In the genomic region with DNA sequence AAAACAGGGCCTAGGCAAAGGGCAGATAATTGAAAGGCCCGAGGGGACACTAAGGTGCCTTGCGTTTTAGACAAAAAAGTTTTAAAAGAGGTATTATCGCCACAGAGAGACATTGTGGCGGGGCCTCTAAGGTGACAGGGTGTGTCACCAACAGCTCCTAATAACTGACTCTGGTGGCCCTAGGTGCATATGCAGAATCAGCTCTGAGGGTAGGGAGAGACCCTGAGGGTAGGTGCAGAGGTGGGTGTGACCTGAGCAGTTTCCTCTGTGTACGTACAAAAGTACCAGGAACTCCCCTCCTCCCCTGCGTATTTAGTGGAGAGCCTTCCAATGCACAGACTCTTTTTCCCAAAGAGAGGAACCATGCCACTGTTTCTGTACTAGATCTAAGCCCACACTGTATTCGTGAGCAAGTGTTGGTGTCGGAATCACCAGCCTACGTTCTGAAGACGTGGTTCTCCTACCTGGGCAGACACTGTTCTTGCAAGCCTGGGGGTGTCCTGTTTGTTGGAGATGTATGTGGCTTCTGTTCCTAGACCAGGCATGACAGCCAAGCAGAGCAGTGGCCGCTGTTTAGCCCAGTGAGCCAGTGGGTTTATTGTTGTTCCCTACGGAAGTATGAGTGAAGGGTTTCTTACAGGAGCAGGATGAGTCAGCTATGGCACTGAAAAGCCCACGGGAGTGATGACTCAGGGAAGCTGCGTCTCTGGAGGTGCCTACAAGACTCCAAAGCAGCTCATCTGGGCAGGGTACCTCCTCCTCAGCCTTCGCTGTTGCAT, we compare ENCODE assay signal across 8 mouse cellular contexts. TPM values are rescaled to one million over a fixed set of nuclear protein-coding genes. Genes with fewer than 3 reads are reported as not detected.
A peak's percentile ranks its signal among the peaks of the same experiment; 100 is the strongest.
DNase-seq lines count a peak whose midpoint lies in the region; ATAC-seq and TF ChIP-seq lines count a peak whose summit lies in the region.

No protein-coding gene starts in this region.

- H3K27me3 ChIP-seq in Patski = no peaks in the 10 kb centered on the region
- no peaks in the 10 kb centered on the region for H3K27me3 ChIP-seq in erythroblast, embryonic 14.5 days (ENCODE audit: control insufficient read depth)
- no peaks in the 10 kb centered on the region for H3K27me3 ChIP-seq in intestine, embryonic 16.5 days (replicated peaks; ENCODE audit: control insufficient read depth, insufficient read depth, low read length)
- 0 out of 2 replicates have a peak, but pooled peaks cover 6% of the 10 kb centered on the region for H3K27me3 ChIP-seq in midbrain, embryonic 12.5 days

- peaks cover 47% of the 10 kb centered on the region for H3K36me3 ChIP-seq in erythroblast, embryonic 14.5 days (ENCODE audit: control insufficient read depth)
- H3K36me3 ChIP-seq in intestine, embryonic 16.5 days (ENCODE audit: control insufficient read depth, insufficient read depth, low read length) = peaks cover 11% of the 10 kb centered on the region
- peaks cover 29% of the 10 kb centered on the region for H3K36me3 ChIP-seq in midbrain, embryonic 12.5 days

- CTCF ChIA-PET in Patski (lab: Charles Lee) = no interaction called here

- POLR2A ChIA-PET in Patski (lab: Charles Lee) = interaction anchor here (0.6 kb wide), 1 partner anchor 215 kb away, joined by 4 read pairs; no protein-coding TSS in a partner anchor

- in situ Hi-C loops in Patski (cut with MboI; ENCODE audit: low pct_unique_long_range_greater_than_20kb) = no loop called here

- no peak for DNase-seq in lung, adult 2 months
- no peak for DNase-seq in lung, adult 18-20 months
- peak; percentile 17 for DNase-seq in Patski (ENCODE audit: low read depth, low spot score)
- no peak for DNase-seq in gastrocnemius, postnatal 25 days
- DNase-seq in B cell, adult 2 months = no peak

- TF ChIP-seq POLR2A in lung, adult 2 months (IDR thresholded peaks at IDR 0.05; ENCODE audit: borderline replicate concordance, extremely low read depth, low read depth, low read length) = no peak

- peaks cover 6% of the 10 kb centered on the region for H3K4me1 ChIP-seq in lung, adult 2 months (ENCODE audit: control insufficient read depth, insufficient read depth, low read length)
- peaks cover 41% of the 10 kb centered on the region for H3K4me1 ChIP-seq in erythroblast, embryonic 14.5 days (ENCODE audit: control insufficient read depth)
- peaks cover 11% of the 10 kb centered on the region for H3K4me1 ChIP-seq in intestine, embryonic 16.5 days (ENCODE audit: control insufficient read depth, insufficient read depth, low read length)
- peaks cover 12% of the 10 kb centered on the region for H3K4me1 ChIP-seq in midbrain, embryonic 12.5 days

- H3K4me2 ChIP-seq in intestine, embryonic 16.5 days (ENCODE audit: low read depth, low read length) = peak overlapping the region; percentile 81
- peak overlapping the region; percentile 78 for H3K4me2 ChIP-seq in midbrain, embryonic 12.5 days (replicated peaks)

- peak overlapping the region; percentile 84 for H3K4me3 ChIP-seq in lung, adult 2 months (replicated peaks; ENCODE audit: extremely low read depth, low read depth, low read length)
- peak overlapping the region; percentile 79 for H3K4me3 ChIP-seq in erythroblast, embryonic 14.5 days (replicated peaks)
- peak overlapping the region; percentile 66 for H3K4me3 ChIP-seq in intestine, embryonic 16.5 days (ENCODE audit: low read length)
- peak overlapping the region; percentile 55 for H3K4me3 ChIP-seq in midbrain, embryonic 12.5 days

- no peak for TF ChIP-seq CTCF in lung, adult 2 months (IDR thresholded peaks at IDR 0.05; ENCODE audit: insufficient read depth, low read length)
- TF ChIP-seq CTCF in Patski (IDR thresholded peaks at IDR 0.05) = no peak

- peak overlapping the region; percentile 85 for H3K27ac ChIP-seq in intestine, embryonic 16.5 days (ENCODE audit: low read length)
- peak overlapping the region; percentile 67; the same call in 1 of the 2 replicates for H3K27ac ChIP-seq in midbrain, embryonic 12.5 days (replicated peaks)

- 28% methylated on average over 15 of the region's 15 CpGs for WGBS in lung, adult 2 months
- 44% methylated on average over 15 of the region's 15 CpGs for WGBS in intestine, embryonic 16.5 days
- 60% methylated on average over 15 of the region's 15 CpGs for WGBS in midbrain, embryonic 12.5 days

- peak overlapping the region; percentile 78 for H3K9ac ChIP-seq in intestine, embryonic 16.5 days (ENCODE audit: low read depth, low read length)
- peak overlapping the region; percentile 54 for H3K9ac ChIP-seq in midbrain, embryonic 12.5 days (replicated peaks)

- H3K9me3 ChIP-seq in erythroblast, embryonic 14.5 days (ENCODE audit: control insufficient read depth, low read length) = peaks cover 2% of the 10 kb centered on the region
- peaks cover 3% of the 10 kb centered on the region; the same call in 1 of the 2 replicates for H3K9me3 ChIP-seq in intestine, embryonic 16.5 days (ENCODE audit: control insufficient read depth, low read length)
- peaks cover 22% of the 10 kb centered on the region for H3K9me3 ChIP-seq in midbrain, embryonic 12.5 days

- ATAC-seq in Patski = peak; percentile 36
- peak; percentile 36 for ATAC-seq in intestine, embryonic 16.5 days
- ATAC-seq in midbrain, embryonic 12.5 days (ENCODE audit: low FRiP score, low read depth) = peak; percentile 27

RNA-seq across cellular contexts. Expression of gene Zfp180, which starts 0.9 kb away (rescaled TPM):
- 12.3 and 16.7 TPM in 2 replicates for polyA plus RNA-seq in lung, adult 2 months (2012; rRNA removed)
- 16.2 TPM for polyA plus RNA-seq in Patski (2021)
- polyA plus RNA-seq in erythroblast, embryonic 14.5 days (2012) = 0.80 and 0.83 TPM in 2 replicates
- polyA plus RNA-seq in intestine, embryonic 16.5 days (2015; fragmentation: Nextera tagmentation; extraction: Ambion mirVana) = 13.2 and 15.0 TPM in 2 replicates
- polyA plus RNA-seq in midbrain, embryonic 12.5 days (2016; fragmentation: Nextera tagmentation; extraction: Ambion mirVana) = 32.4 and 34.9 TPM in 2 replicates
- total RNA-seq in gastrocnemius, postnatal 25 days (2021) = 10 to 100 TPM; 10.3 TPM

RNA-seq across cellular contexts. Expression of gene Zfp112, which starts 29.5 kb away (rescaled TPM):
- 1.3 and 1.7 TPM in 2 replicates for polyA plus RNA-seq in lung, adult 2 months (2012; rRNA removed)
- polyA plus RNA-seq in Patski (2021) = 2.4 TPM
- 0.02 and 0.05 TPM in 2 replicates for polyA plus RNA-seq in erythroblast, embryonic 14.5 days (2012)
- 4.3 and 5.3 TPM in 2 replicates for polyA plus RNA-seq in intestine, embryonic 16.5 days (2015; fragmentation: Nextera tagmentation; extraction: Ambion mirVana)
- polyA plus RNA-seq in midbrain, embryonic 12.5 days (2016; fragmentation: Nextera tagmentation; extraction: Ambion mirVana) = 8.1 and 8.3 TPM in 2 replicates
- 1 to 10 TPM; 4.9 TPM for total RNA-seq in gastrocnemius, postnatal 25 days (2021)

RNA-seq across cellular contexts. Expression of gene Vmn1r183, which starts 29.6 kb away (rescaled TPM):
- polyA plus RNA-seq in lung, adult 2 months (2012; rRNA removed) = not detected in 2 replicates
- 0.01 TPM for polyA plus RNA-seq in Patski (2021)
- polyA plus RNA-seq in erythroblast, embryonic 14.5 days (2012) = under 0.01 TPM in 2 replicates
- polyA plus RNA-seq in intestine, embryonic 16.5 days (2015; fragmentation: Nextera tagmentation; extraction: Ambion mirVana) = not detected in 2 replicates
- polyA plus RNA-seq in midbrain, embryonic 12.5 days (2016; fragmentation: Nextera tagmentation; extraction: Ambion mirVana) = not detected in 2 replicates
- total RNA-seq in gastrocnemius, postnatal 25 days (2021) = not detected

RNA-seq across cellular contexts. Expression of gene Zfp235, which starts 51.3 kb away (rescaled TPM):
- 4.8 and 7.5 TPM in 2 replicates for polyA plus RNA-seq in lung, adult 2 months (2012; rRNA removed)
- polyA plus RNA-seq in Patski (2021) = 7.5 TPM
- polyA plus RNA-seq in erythroblast, embryonic 14.5 days (2012) = 0.04 TPM in 1 of 2 replicates, not detected in the other
- 12.0 and 13.6 TPM in 2 replicates for polyA plus RNA-seq in intestine, embryonic 16.5 days (2015; fragmentation: Nextera tagmentation; extraction: Ambion mirVana)
- 15.3 and 17.1 TPM in 2 replicates for polyA plus RNA-seq in midbrain, embryonic 12.5 days (2016; fragmentation: Nextera tagmentation; extraction: Ambion mirVana)
- 1 to 10 TPM; 4.1 to 4.6 TPM for total RNA-seq in gastrocnemius, postnatal 25 days (2021)
